8 mouse cellular contexts compared by ENCODE assay signal in the genomic region with DNA sequence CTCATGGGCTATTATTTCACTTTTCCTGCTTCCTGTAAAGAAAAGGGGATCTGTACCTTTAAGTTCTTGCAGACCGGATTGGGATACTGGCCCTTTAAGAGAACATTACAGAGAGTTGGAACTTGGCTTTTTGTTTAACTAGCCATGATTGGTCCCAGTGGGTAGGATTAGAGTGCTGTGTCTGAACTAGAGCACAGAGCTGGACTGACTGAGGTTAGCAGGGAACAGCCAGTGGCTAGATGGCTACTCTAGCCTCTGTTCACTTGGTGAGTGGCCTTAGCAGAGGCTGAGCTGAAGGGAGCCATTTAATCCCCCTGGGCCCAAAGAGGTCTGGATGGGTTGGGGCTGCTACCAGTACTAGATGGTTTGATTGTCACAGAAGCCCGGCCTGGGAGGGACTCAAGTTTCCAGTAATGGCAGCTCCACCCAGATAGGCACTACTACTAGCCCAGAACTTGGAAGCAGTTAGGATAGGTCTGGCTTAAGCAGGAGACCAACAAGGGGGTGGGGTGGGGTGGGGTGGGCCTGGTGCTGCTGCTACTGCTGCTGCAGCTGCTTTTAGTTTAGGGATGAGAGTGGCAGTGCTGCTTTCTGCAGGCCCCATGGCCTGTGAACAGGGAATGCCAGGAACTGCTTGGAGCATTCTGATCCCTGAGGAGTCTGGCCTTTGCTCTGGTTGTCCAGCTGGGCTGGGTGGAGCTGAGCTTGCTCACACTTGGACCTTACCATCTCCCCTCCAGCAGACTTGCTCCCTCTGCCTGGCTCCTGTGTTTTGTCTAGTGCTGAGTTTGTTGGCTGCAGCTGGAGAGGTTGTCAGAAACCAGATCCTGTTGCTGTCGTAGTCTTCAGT.
A peak's percentile ranks its signal among the peaks of the same experiment; 100 is the strongest.
DNase-seq lines count a peak whose midpoint lies in the region; ATAC-seq and TF ChIP-seq lines count a peak whose summit lies in the region.

No protein-coding gene starts in this region.

- H3K4me3 ChIP-seq in embryonic facial prominence, embryonic 14.5 days (ENCODE audit: low read depth, low read length), result no peak overlapping the region
- peak overlapping the region; percentile 22 for H3K4me3 ChIP-seq in heart, embryonic 13.5 days
- no peak overlapping the region for H3K4me3 ChIP-seq in kidney, postnatal 0 days (replicated peaks; ENCODE audit: low read depth, low read length)

- peak; percentile 64 for ATAC-seq in embryonic facial prominence, embryonic 14.5 days (ENCODE audit: low read depth)
- no peak for ATAC-seq in heart, embryonic 13.5 days (ENCODE audit: extremely low read depth, insufficient number of reproducible peaks, low FRiP score, low TSS enrichment)
- ATAC-seq in kidney, postnatal 0 days (replicated peaks; ENCODE audit: low FRiP score, low read depth), result peak; percentile 55
- 0 out of 2 replicates have a peak, but pooled peaks have one; percentile 18 for ATAC-seq in megakaryocyte progenitor cell, adult 5-6 weeks (replicated peaks; ENCODE audit: poor library complexity)

- DNase-seq in adipocyte (ENCODE audit: low spot score), result peak; percentile 96
- peak; percentile 85 for DNase-seq in embryonic facial prominence, embryonic 14.5 days (ENCODE audit: low spot score)
- peak; percentile 80 for DNase-seq in kidney, postnatal 0 days (ENCODE audit: low spot score)
- DNase-seq in right cerebral cortex, adult 18-20 months, result no peak
- no peak for DNase-seq in cerebellum, postnatal 14 days
- DNase-seq in urinary bladder, postnatal 25 days (ENCODE audit: low spot score), result no peak

- peak overlapping the region; percentile 11; the same call in 1 of the 2 replicates for H3K9ac ChIP-seq in embryonic facial prominence, embryonic 14.5 days (ENCODE audit: low read depth, low read length)
- peak overlapping the region; percentile 78 for H3K9ac ChIP-seq in heart, embryonic 13.5 days
- 0 out of 2 replicates have a peak overlapping the region, but pooled peaks have one; percentile 19 for H3K9ac ChIP-seq in kidney, postnatal 0 days (ENCODE audit: low read depth, low read length)

- H3K4me2 ChIP-seq in embryonic facial prominence, embryonic 14.5 days (ENCODE audit: low read depth, low read length), result peak overlapping the region; percentile 38
- H3K4me2 ChIP-seq in heart, embryonic 13.5 days, result peak overlapping the region; percentile 60
- H3K4me2 ChIP-seq in kidney, postnatal 0 days (ENCODE audit: low read length), result peak overlapping the region; percentile 41

- 0 out of 2 replicates have a peak, but pooled peaks have one; percentile 2 for TF ChIP-seq CTCF in kidney, postnatal 0 days (IDR thresholded peaks at IDR 0.05; ENCODE audit: low read depth)

- H3K27me3 ChIP-seq in embryonic facial prominence, embryonic 14.5 days (replicated peaks; ENCODE audit: control insufficient read depth, insufficient read depth, low read length), result no peaks in the 10 kb centered on the region
- H3K27me3 ChIP-seq in heart, embryonic 13.5 days (replicated peaks), result no peaks in the 10 kb centered on the region
- H3K27me3 ChIP-seq in kidney, postnatal 0 days (ENCODE audit: insufficient read depth, low read length), result no peaks in the 10 kb centered on the region

- 6% methylated on average over 3 of the region's 3 CpGs for WGBS in embryonic facial prominence, embryonic 14.5 days
- 19% methylated on average over 3 of the region's 3 CpGs for WGBS in heart, embryonic 13.5 days
- 18% methylated on average over 3 of the region's 3 CpGs for WGBS in kidney, postnatal 0 days

- no peaks in the 10 kb centered on the region for H3K36me3 ChIP-seq in embryonic facial prominence, embryonic 14.5 days (ENCODE audit: control insufficient read depth, insufficient read depth, low read length)
- H3K36me3 ChIP-seq in heart, embryonic 13.5 days, result no peaks in the 10 kb centered on the region
- no peaks in the 10 kb centered on the region for H3K36me3 ChIP-seq in kidney, postnatal 0 days (ENCODE audit: insufficient read depth, low read length)

- H3K27ac ChIP-seq in embryonic facial prominence, embryonic 14.5 days (replicated peaks; ENCODE audit: low read depth, low read length), result peak overlapping the region; percentile 84
- H3K27ac ChIP-seq in heart, embryonic 13.5 days (replicated peaks), result peak overlapping the region; percentile 93
- H3K27ac ChIP-seq in kidney, postnatal 0 days, result peak overlapping the region; percentile 82

- no peaks in the 10 kb centered on the region for H3K9me3 ChIP-seq in embryonic facial prominence, embryonic 14.5 days (ENCODE audit: control insufficient read depth, low read length)
- H3K9me3 ChIP-seq in heart, embryonic 13.5 days, result no peaks in the 10 kb centered on the region
- H3K9me3 ChIP-seq in kidney, postnatal 0 days (replicated peaks; ENCODE audit: low read length), result no peaks in the 10 kb centered on the region

- H3K4me1 ChIP-seq in embryonic facial prominence, embryonic 14.5 days (ENCODE audit: control insufficient read depth, insufficient read depth, low read length), result peaks cover 80% of the 10 kb centered on the region
- peaks cover 100% of the 10 kb centered on the region for H3K4me1 ChIP-seq in heart, embryonic 13.5 days
- peaks cover 51% of the 10 kb centered on the region for H3K4me1 ChIP-seq in kidney, postnatal 0 days (replicated peaks; ENCODE audit: insufficient read depth, low read length)

Comparison
In these comparisons a context has a peak if more than half of its experiments do, and no peak if none do; other contexts are left out.
1. DNase-seq: peak in adipocyte (single experiment), embryonic facial prominence, embryonic 14.5 days (single experiment) and kidney, postnatal 0 days (single experiment); none in right cerebral cortex, adult 18-20 months (single experiment), cerebellum, postnatal 14 days (0 of 2) and urinary bladder, postnatal 25 days (single experiment).
2. H3K9ac ChIP-seq: peak in every context shown above with its lines; median percentile 78 in heart, embryonic 13.5 days; 19 in kidney, postnatal 0 days; 11 in embryonic facial prominence, embryonic 14.5 days.
3. Peak in every context shown above with its lines, with median percentiles within 50 percentile points of each other: H3K27ac ChIP-seq and H3K4me2 ChIP-seq.